Mouse (Mus musculus) lung, postnatal 0 days (tissue): Measurements from ENCODE around the gene Tmem54. TPM values are rescaled to one million over a fixed set of nuclear protein-coding genes. Genes with fewer than 3 reads are reported as not detected.

Experiments used
- ATAC-seq: fragments of 200-750 bp; cut with Nextera tagmentation; 2 replicates; pipeline ENCODE4 v1.8.0; 2017; ENCODE audit warnings: moderate library complexity
- DNase-seq: peaks from one replicate; pipeline ENCODE4 v3.0.0-alpha.2; 2016; ENCODE audit warnings: low spot score
- H3K27ac ChIP-seq: fragments of 300-500 bp; sonication (generic); 2 replicates; pipeline ENCODE4 v1.5.1; 2014; ENCODE audit warnings: antibody characterized with exemption, mild to moderate bottlenecking, low read length, mixed read lengths
- H3K27me3 ChIP-seq: fragments of 300-500 bp; sonication (generic); replicated peaks from 2 replicates; pipeline ENCODE4 v1.6.1; 2014; ENCODE audit warnings: low read length, mixed read lengths; ENCODE audit not compliant: insufficient read depth
- H3K36me3 ChIP-seq: fragments of 300-500 bp; sonication (generic); 2 replicates; pipeline ENCODE4 v1.6.1; 2014; ENCODE audit warnings: low read length, mixed read lengths; ENCODE audit not compliant: insufficient read depth
- H3K4me1 ChIP-seq: fragments of 300-500 bp; sonication (generic); 2 replicates; pipeline ENCODE4 v1.6.1; 2014; ENCODE audit warnings: antibody characterized with exemption, low read depth, low read length, mixed read lengths; ENCODE audit not compliant: insufficient read depth
- H3K4me2 ChIP-seq: fragments of 300-500 bp; sonication (generic); replicated peaks from 2 replicates; pipeline ENCODE4 v1.6.1; 2014; ENCODE audit warnings: low read depth, mild to moderate bottlenecking, low read length, moderate library complexity, mixed read lengths
- H3K4me3 ChIP-seq: fragments of 300-500 bp; sonication (generic); 2 replicates; pipeline ENCODE4 v1.5.1; 2014; ENCODE audit warnings: low read depth, low read length
- H3K9ac ChIP-seq: fragments of 300-500 bp; sonication (generic); replicated peaks from 2 replicates; pipeline ENCODE4 v1.6.1; 2014; ENCODE audit warnings: low read depth, mild to moderate bottlenecking
- H3K9me3 ChIP-seq: fragments of 300-500 bp; sonication (generic); 2 replicates; pipeline ENCODE4 v1.6.1; 2016; ENCODE audit warnings: low read length, mixed read lengths
- CTCF ChIP-seq: IDR thresholded peaks from 2 replicates; pipeline ENCODE4 v1.5.1; 2016; ENCODE audit warnings: antibody characterized with exemption, mild to moderate bottlenecking
- EP300 ChIP-seq: IDR thresholded peaks from 2 replicates; pipeline ENCODE4 v1.6.1; 2016; ENCODE audit warnings: antibody characterized with exemption, mild to moderate bottlenecking, control low read depth
- WGBS: fragments of 180-500 bp; shearing (Covaris S2); extraction: QIAGEN DNeasy Blood & Tissue Kit; methylation state at CpG from one replicate; pipeline ENCODE4 v1.1.7; 2014; 5-methylcytosine and 5-hydroxymethylcytosine counted together
- polyA plus RNA-seq: library from polyadenylated mRNA; unstranded; fragments of >200 nt; fragmentation: Nextera tagmentation; extraction: Ambion mirVana; gene quantifications from 2 replicates; pipeline ENCODE4 v1.2.1, GENCODE M21; 2015

Gene Tmem54
- 2.4 and 2.9 TPM in 2 replicates for polyA plus RNA-seq

DNA sequence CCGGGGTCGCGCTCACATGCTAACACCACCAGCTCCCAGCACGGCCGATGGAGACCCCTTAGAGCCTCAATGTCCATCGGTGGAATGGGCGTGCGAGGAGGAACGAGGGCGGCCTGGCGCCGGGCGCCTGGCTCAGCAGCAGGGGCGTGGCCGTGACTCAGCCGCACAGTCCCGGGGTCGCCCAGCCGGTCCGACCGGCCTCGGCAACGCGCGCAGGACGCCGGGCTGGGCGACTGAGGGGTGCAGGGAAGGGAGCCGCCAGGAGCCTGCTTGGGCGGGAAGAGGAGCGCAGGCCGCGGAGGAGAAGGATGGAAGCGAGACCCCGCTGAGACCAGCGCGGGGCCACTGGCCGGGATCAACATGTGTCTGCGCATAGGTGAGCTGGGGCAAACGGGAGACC is at the start of gene Tmem54:
TSS of gene Tmem54 (plus strand) at position 193 of the 400 bp plus-strand sequence.
- Histone ChIP-seq H3K4me1 (no peaks in the 10 kb centered on the region), H3K9me3 (no peaks in the 10 kb centered on the region), H3K4me2 (peak within 1 kb of the TSS; percentile 34), H3K27ac (no peak within 1 kb of the TSS), H3K36me3 (no peaks in the 10 kb centered on the region), H3K4me3 (no peak within 1 kb of the TSS), H3K27me3 (peaks cover 6% of the 10 kb centered on the region; the same call in 1 of the 2 replicates), H3K9ac (no peak within 1 kb of the TSS)
- no peak for TF ChIP-seq CTCF
- no peak for TF ChIP-seq EP300
- DNase-seq, result peak; percentile 61
- 2% methylated on average over 39 of the region's 40 CpGs for WGBS
- ATAC-seq, result peak; percentile 86

DNA sequence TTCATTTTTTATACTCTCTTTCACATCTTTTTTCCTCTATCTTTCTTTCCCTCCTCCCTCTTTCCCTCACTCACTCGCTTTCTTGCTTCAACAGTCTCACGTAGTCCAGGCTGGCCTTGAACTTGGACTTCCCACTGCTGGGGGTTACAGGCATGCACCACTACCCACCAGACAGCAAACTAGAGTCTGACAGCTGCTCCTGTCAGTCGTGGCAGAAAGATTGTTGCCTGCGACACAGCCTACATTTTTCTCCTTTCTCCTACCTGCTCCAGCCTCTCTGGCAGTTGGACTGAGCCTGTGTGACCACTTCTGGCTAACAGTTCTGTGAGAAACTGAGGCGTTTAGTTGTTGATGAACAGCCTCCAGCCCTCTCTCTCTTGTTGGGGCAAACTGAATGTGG is 49.8 kb upstream of the Tmem54 start:
- H3K4me3 ChIP-seq, result no peak overlapping the region
- no peaks in the 10 kb centered on the region for H3K9me3 ChIP-seq
- 84% methylated on average over 5 of the region's 5 CpGs for WGBS
- H3K36me3 ChIP-seq, result no peaks in the 10 kb centered on the region
- peaks cover 7% of the 10 kb centered on the region; the same call in 1 of the 2 replicates for H3K4me1 ChIP-seq
- no peak overlapping the region for H3K4me2 ChIP-seq
- H3K9ac ChIP-seq, result no peak overlapping the region
- no peak for ATAC-seq
- TF ChIP-seq EP300 (no peak), CTCF (no peak)
- DNase-seq, result no peak
- H3K27ac ChIP-seq, result 0 out of 2 replicates have a peak overlapping the region, but pooled peaks have one; percentile 32
- 0 out of 2 replicates have a peak, but pooled peaks cover 2% of the 10 kb centered on the region for H3K27me3 ChIP-seq

DNA sequence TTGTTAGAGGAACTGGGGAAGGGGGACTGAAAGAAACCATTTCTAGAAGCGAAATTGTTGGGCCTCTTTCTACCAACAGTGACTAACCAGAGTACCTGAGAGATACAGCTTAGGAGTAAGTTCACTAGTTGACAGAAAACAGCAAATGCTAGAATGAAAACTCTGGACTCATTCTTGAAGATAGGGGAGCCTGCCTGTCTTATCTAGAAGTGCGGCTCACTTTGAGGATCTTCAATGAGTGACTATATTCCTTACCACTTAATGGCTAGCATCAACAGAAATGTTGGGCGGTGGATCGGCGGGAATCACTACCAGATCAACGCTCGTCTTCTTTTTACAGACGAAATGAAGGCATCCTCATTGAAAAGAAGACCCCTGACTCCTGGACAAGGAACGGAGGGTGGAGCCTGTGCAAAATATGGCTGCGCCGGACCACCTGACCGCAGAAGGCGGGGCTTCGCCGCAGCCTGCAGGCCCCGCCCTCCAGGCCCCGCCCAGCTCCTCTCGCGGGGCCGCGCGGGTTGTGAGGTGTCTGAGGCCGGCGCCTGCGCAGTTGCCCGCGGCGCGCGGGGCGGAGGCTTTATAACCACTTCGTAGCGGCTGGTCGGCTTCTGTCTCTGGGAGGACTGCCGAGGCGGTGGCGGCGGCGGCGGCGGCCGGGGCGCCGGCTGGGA is 47.7 kb upstream of the Tmem54 start:
- Histone ChIP-seq H3K4me1 (peaks cover 7% of the 10 kb centered on the region; the same call in 1 of the 2 replicates), H3K4me3 (peak overlapping the region; percentile 90), H3K9me3 (no peaks in the 10 kb centered on the region), H3K27me3 (no peaks in the 10 kb centered on the region), H3K27ac (peak overlapping the region; percentile 89), H3K36me3 (no peaks in the 10 kb centered on the region), H3K4me2 (peak overlapping the region; percentile 99), H3K9ac (peak overlapping the region; percentile 81)
- ATAC-seq (peak; percentile 96), DNase-seq (peak; percentile 97)
- 4% methylated on average over 28 of the region's 44 CpGs for WGBS
- no peak for TF ChIP-seq EP300
- TF ChIP-seq CTCF, result no peak

DNA sequence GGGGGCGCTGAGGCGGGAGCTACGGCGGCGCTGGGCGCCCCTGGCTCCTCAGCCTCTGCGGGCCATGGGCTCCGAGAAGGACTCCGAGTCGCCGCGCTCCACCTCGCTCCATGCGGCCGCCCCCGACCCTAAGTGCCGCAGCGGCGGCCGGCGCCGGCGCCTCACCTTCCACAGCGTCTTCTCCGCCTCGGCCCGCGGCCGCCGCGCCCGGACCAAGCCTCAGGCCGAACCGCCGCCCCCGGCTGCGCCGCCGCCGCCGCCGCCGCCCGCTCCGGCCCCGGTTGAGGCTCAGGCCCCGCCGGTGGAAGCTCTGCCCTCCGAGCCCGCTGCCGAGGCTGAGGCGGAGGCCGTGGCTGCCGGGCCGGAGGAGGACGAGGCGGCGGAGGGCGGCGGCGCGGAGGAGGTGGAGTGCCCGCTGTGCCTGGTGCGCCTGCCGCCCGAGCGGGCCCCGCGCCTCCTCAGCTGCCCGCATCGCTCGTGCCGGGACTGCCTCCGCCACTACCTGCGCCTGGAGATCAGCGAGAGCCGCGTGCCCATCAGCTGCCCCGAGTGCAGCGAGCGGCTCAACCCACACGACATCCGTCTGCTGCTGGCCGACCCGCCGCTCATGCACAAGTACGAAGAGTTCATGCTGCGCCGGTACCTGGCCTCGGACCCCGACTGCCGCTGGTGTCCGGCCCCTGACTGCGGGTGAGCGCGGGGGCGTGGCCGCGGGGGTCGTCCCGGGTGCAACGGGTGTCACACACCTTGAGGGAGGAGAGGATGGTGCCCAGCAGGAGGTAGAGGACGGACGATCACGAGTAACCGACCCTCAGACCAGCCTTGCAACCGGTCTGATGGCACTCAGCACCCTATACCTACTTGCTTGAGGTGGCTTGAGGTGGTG is 46.9 kb upstream of the Tmem54 start, which contains the start of gene Rnf19b:
TSS of gene Rnf19b (plus strand) at position 65 of the 886 bp plus-strand sequence.
- no peak for TF ChIP-seq CTCF
- TF ChIP-seq EP300, result no peak
- Histone ChIP-seq H3K9ac (peak within 1 kb of the TSS; percentile 81), H3K27me3 (no peaks in the 10 kb centered on the region), H3K9me3 (no peaks in the 10 kb centered on the region), H3K4me2 (peak within 1 kb of the TSS; percentile 99), H3K4me1 (peaks cover 7% of the 10 kb centered on the region; the same call in 1 of the 2 replicates), H3K4me3 (peak within 1 kb of the TSS; percentile 90), H3K27ac (peak within 1 kb of the TSS; percentile 89), H3K36me3 (no peaks in the 10 kb centered on the region)
- 2% methylated on average over 50 of the region's 107 CpGs for WGBS
- peak; percentile 48 for DNase-seq
- ATAC-seq, result peak; percentile 70

DNA sequence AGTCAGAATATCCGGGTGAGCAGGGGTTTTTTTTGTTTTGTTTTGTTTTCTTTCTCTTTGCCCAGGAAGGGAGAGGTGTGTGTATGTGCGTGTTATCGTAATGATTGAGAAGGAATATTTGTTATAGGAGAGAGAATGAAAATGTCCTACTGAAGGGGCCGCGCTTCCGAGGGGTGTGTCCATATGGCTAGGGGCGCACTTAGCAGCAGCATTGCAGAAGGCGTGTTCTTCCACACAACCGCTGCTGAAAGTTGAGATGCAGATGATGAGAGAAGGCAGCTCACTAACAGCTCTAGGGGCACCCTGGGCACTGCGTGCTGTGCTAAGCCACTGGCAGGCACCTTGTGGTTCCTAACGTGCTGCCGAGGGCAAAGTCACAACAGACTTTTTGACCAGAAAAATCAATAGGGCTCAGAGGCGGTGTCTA is 46.2 kb upstream of the Tmem54 start:
- peaks cover 7% of the 10 kb centered on the region; the same call in 1 of the 2 replicates for H3K4me1 ChIP-seq
- WGBS, result 2% methylated on average over 13 of the region's 13 CpGs
- H3K4me2 ChIP-seq, result peak overlapping the region; percentile 99
- TF ChIP-seq EP300 (no peak), CTCF (no peak)
- peak overlapping the region; percentile 81 for H3K9ac ChIP-seq
- no peaks in the 10 kb centered on the region for H3K9me3 ChIP-seq
- H3K4me3 ChIP-seq, result peak overlapping the region; percentile 90
- DNase-seq, result peak; percentile 50
- no peaks in the 10 kb centered on the region for H3K27me3 ChIP-seq
- H3K36me3 ChIP-seq, result no peaks in the 10 kb centered on the region
- ATAC-seq, result no peak
- H3K27ac ChIP-seq, result no peak overlapping the region

DNA sequence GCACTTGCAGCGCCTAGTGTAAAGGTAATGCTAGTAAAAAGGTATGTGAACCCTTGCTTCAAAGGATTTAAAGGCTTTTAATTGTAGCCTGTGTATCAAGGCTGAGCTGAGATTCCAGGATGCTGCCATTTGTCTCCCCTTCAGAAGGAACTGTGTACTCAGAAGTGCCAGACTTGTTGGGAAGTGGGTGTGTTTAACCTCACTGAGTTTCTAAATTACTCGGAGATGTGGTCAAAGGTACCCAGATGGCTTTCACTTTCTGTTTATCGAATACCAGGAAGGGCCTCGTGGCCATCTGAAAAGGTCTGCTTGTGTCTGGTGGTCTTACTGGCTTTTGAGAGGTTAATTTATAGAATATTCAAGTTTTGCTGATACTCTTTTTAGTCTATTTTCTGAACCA is 45.4 kb upstream of the Tmem54 start:
- 27% methylated on average over 4 of the region's 4 CpGs for WGBS
- ATAC-seq (no peak), DNase-seq (peak; percentile 40)
- Histone ChIP-seq H3K9ac (no peak overlapping the region), H3K4me3 (peak overlapping the region; percentile 90), H3K27me3 (no peaks in the 10 kb centered on the region), H3K4me1 (peaks cover 7% of the 10 kb centered on the region; the same call in 1 of the 2 replicates), H3K36me3 (no peaks in the 10 kb centered on the region), H3K9me3 (no peaks in the 10 kb centered on the region), H3K4me2 (peak overlapping the region; percentile 99), H3K27ac (no peak overlapping the region)
- no peak for TF ChIP-seq EP300
- no peak for TF ChIP-seq CTCF
